Mouse (Mus musculus): ENCODE data around the gene Cdkn2b. TPM values are rescaled to one million over a fixed set of nuclear protein-coding genes. Genes with fewer than 3 reads are reported as not detected.

The Cdkn2b gene
- polyA plus RNA-seq, 1 experiment from 2014 or later: 4.9 TPM

GRCm38 (mm10) chr4:89305691-89306090 lies 5.1 kb downstream of the Cdkn2b start:
- no peaks in the 10 kb centered on the region for H3K36me3 ChIP-seq (ENCODE audit: insufficient read depth, low read length)
- no peak for TF ChIP-seq CTCF (IDR thresholded peaks at IDR 0.05; ENCODE audit: low read depth)
- H3K4me1 ChIP-seq (replicated peaks; ENCODE audit: insufficient read depth, low read length): peaks cover 5% of the 10 kb centered on the region
- no peak overlapping the region for H3K9ac ChIP-seq (ENCODE audit: low read depth, low read length)
- no peak overlapping the region for H3K27ac ChIP-seq
- H3K4me3 ChIP-seq (replicated peaks; ENCODE audit: low read depth, low read length): no peak overlapping the region
- H3K9me3 ChIP-seq (replicated peaks; ENCODE audit: low read length): no peaks in the 10 kb centered on the region
- DNase-seq (ENCODE audit: low spot score) (no peak), ATAC-seq (replicated peaks; ENCODE audit: low FRiP score, low read depth) (no peak)
- 11% methylated on average over 3 of the region's 3 CpGs for WGBS
- peaks cover 86% of the 10 kb centered on the region for H3K27me3 ChIP-seq (ENCODE audit: insufficient read depth, low read length)
- no peak overlapping the region for H3K4me2 ChIP-seq (ENCODE audit: low read length)

GRCm38 (mm10) chr4:89303281-89303995 lies 7.4 kb downstream of the Cdkn2b start:
- Histone ChIP-seq H3K4me1 (replicated peaks; ENCODE audit: insufficient read depth, low read length) (no peaks in the 10 kb centered on the region), H3K36me3 (ENCODE audit: insufficient read depth, low read length) (no peaks in the 10 kb centered on the region), H3K4me2 (ENCODE audit: low read length) (no peak overlapping the region), H3K9me3 (replicated peaks; ENCODE audit: low read length) (no peaks in the 10 kb centered on the region), H3K4me3 (replicated peaks; ENCODE audit: low read depth, low read length) (no peak overlapping the region), H3K27me3 (ENCODE audit: insufficient read depth, low read length) (peaks cover 80% of the 10 kb centered on the region), H3K27ac (no peak overlapping the region), H3K9ac (ENCODE audit: low read depth, low read length) (no peak overlapping the region)
- WGBS: 1% methylated on average over 14 of the region's 14 CpGs
- DNase-seq (ENCODE audit: low spot score) (peak; percentile 59), ATAC-seq (replicated peaks; ENCODE audit: low FRiP score, low read depth) (0 out of 2 replicates have a peak, but pooled peaks have one; percentile 33)
- no peak for TF ChIP-seq CTCF (IDR thresholded peaks at IDR 0.05; ENCODE audit: low read depth)

DNA sequence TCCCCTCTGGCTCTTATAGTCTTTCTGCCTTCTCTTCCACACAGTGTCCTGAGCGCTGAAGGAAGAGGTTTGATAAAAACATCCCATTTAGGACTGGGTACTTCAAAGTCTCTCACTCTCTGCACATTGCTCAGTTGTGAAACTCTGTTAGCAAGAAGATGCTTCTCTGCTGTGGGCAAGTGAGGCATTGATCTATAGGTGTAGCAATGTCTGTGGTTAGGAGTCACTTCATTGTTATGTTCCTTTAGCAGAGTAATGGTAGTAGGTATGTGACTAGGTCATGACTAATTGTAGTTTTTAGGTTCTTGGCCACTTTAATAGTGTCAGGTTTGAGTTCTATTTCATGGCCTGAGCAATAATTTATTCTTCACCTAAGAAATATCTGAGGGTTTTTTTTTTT lies 8.7 kb downstream of the Cdkn2b start:
- Histone ChIP-seq H3K9me3 (replicated peaks; ENCODE audit: low read length) (no peaks in the 10 kb centered on the region), H3K4me3 (replicated peaks; ENCODE audit: low read depth, low read length) (no peak overlapping the region), H3K36me3 (ENCODE audit: insufficient read depth, low read length) (no peaks in the 10 kb centered on the region), H3K27ac (no peak overlapping the region), H3K9ac (ENCODE audit: low read depth, low read length) (no peak overlapping the region), H3K4me1 (replicated peaks; ENCODE audit: insufficient read depth, low read length) (no peaks in the 10 kb centered on the region), H3K27me3 (ENCODE audit: insufficient read depth, low read length) (peaks cover 73% of the 10 kb centered on the region), H3K4me2 (ENCODE audit: low read length) (no peak overlapping the region)
- DNase-seq (ENCODE audit: low spot score): no peak
- 4% methylated on average over 1 of the region's 1 CpGs for WGBS
- TF ChIP-seq CTCF (IDR thresholded peaks at IDR 0.05; ENCODE audit: low read depth): no peak
- ATAC-seq (replicated peaks; ENCODE audit: low FRiP score, low read depth): no peak

GRCm38 (mm10) chr4:89299721-89300120 lies 11.1 kb downstream of the Cdkn2b start:
- Histone ChIP-seq H3K27me3 (ENCODE audit: insufficient read depth, low read length) (peaks cover 77% of the 10 kb centered on the region), H3K27ac (no peak overlapping the region), H3K36me3 (ENCODE audit: insufficient read depth, low read length) (no peaks in the 10 kb centered on the region), H3K4me1 (replicated peaks; ENCODE audit: insufficient read depth, low read length) (no peaks in the 10 kb centered on the region), H3K4me3 (replicated peaks; ENCODE audit: low read depth, low read length) (no peak overlapping the region), H3K9ac (ENCODE audit: low read depth, low read length) (no peak overlapping the region), H3K4me2 (ENCODE audit: low read length) (no peak overlapping the region), H3K9me3 (replicated peaks; ENCODE audit: low read length) (no peaks in the 10 kb centered on the region)
- ATAC-seq (replicated peaks; ENCODE audit: low FRiP score, low read depth): no peak
- no peak for DNase-seq (ENCODE audit: low spot score)
- 1% methylated on average over 2 of the region's 2 CpGs for WGBS
- no peak for TF ChIP-seq CTCF (IDR thresholded peaks at IDR 0.05; ENCODE audit: low read depth)

DNA sequence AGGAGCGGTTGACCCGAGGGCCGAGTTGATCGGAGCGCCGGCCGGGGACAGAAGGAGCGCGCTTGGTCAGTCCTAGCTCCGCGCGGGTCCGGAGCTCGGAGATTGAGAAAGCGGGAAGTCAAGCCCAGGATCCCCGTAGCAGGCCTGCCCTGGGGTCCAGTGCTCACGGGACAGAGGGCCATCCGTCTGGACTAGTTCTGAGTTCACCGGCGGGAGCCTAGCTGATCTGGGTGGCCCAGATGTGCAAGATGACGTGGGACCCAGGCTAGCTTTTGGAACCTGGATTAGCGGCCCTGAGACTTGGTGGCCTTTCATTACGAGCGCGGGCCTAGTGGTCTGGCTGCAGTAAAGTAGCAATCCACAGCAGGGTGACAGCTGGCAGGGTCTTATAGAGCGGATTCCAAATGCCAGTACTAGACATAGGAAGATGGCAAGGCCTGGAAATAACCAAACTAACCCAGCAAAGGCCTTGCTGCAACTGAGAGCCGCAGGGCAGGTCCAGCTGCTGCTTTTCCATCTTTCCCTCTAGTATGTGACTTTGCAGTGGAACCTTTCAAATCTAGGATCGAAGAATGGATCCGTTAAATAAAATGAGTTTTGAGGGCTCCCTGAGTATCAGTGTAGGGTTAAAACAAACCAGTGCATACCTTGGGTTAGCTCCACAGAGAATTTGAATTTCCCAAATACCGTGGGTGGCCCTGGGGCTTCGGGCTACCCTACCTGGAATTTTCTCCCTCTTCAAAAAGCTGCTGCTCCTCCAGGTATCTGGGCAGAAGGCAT lies 15.2 kb downstream of the Cdkn2b start:
- no peak for TF ChIP-seq CTCF (IDR thresholded peaks at IDR 0.05; ENCODE audit: low read depth)
- Histone ChIP-seq H3K27ac (no peak overlapping the region), H3K27me3 (ENCODE audit: insufficient read depth, low read length) (peaks cover 68% of the 10 kb centered on the region), H3K9ac (ENCODE audit: low read depth, low read length) (peak overlapping the region; percentile 36), H3K36me3 (ENCODE audit: insufficient read depth, low read length) (no peaks in the 10 kb centered on the region), H3K4me2 (ENCODE audit: low read length) (peak overlapping the region; percentile 96), H3K9me3 (replicated peaks; ENCODE audit: low read length) (no peaks in the 10 kb centered on the region), H3K4me1 (replicated peaks; ENCODE audit: insufficient read depth, low read length) (no peaks in the 10 kb centered on the region), H3K4me3 (replicated peaks; ENCODE audit: low read depth, low read length) (peak overlapping the region; percentile 71)
- WGBS: 5% methylated on average over 31 of the region's 31 CpGs
- DNase-seq (ENCODE audit: low spot score): no peak
- peak; percentile 26; the same call in 1 of the 2 replicates for ATAC-seq (replicated peaks; ENCODE audit: low FRiP score, low read depth)

- H3K4me3 ChIP-seq (replicated peaks; ENCODE audit: low read depth, low read length): peak within 1 kb of the TSS; percentile 71
- H3K9ac ChIP-seq (ENCODE audit: low read depth, low read length): peak within 1 kb of the TSS; percentile 36
- WGBS: under 1% methylated on average over 107 of the region's 117 CpGs
- H3K27ac ChIP-seq: no peak within 1 kb of the TSS
- DNase-seq (ENCODE audit: low spot score) (peak; percentile 70), ATAC-seq (replicated peaks; ENCODE audit: low FRiP score, low read depth) (peak; percentile 82)
- H3K4me2 ChIP-seq (ENCODE audit: low read length): peak within 1 kb of the TSS; percentile 96
- TF ChIP-seq CTCF (IDR thresholded peaks at IDR 0.05; ENCODE audit: low read depth): peak; percentile 29; the same call in 1 of the 2 replicates
- H3K27me3 ChIP-seq (ENCODE audit: insufficient read depth, low read length): peaks cover 71% of the 10 kb centered on the region
- H3K36me3 ChIP-seq (ENCODE audit: insufficient read depth, low read length): no peaks in the 10 kb centered on the region
- no peaks in the 10 kb centered on the region for H3K4me1 ChIP-seq (replicated peaks; ENCODE audit: insufficient read depth, low read length)
- no peaks in the 10 kb centered on the region for H3K9me3 ChIP-seq (replicated peaks; ENCODE audit: low read length)
Observed at GRCm38 (mm10) chr4:89294486-89295440, 16.1 kb downstream of the Cdkn2b start, which contains the start of gene Cdkn2a. Gene Cdkn2a, minus strand, starts transcription at chr4:89294653.

Data from kidney, postnatal 0 days (tissue).